Mouse (Mus musculus) retina, postnatal 7 days (tissue): ENCODE measurements around the gene Fam222a.

ENCODE experiments used
- DNase-seq: peaks from one replicate; pipeline ENCODE4 v3.0.0-alpha.2; 2012; ENCODE audit warnings: low read depth, low spot score

Gene Fam222a

DNA sequence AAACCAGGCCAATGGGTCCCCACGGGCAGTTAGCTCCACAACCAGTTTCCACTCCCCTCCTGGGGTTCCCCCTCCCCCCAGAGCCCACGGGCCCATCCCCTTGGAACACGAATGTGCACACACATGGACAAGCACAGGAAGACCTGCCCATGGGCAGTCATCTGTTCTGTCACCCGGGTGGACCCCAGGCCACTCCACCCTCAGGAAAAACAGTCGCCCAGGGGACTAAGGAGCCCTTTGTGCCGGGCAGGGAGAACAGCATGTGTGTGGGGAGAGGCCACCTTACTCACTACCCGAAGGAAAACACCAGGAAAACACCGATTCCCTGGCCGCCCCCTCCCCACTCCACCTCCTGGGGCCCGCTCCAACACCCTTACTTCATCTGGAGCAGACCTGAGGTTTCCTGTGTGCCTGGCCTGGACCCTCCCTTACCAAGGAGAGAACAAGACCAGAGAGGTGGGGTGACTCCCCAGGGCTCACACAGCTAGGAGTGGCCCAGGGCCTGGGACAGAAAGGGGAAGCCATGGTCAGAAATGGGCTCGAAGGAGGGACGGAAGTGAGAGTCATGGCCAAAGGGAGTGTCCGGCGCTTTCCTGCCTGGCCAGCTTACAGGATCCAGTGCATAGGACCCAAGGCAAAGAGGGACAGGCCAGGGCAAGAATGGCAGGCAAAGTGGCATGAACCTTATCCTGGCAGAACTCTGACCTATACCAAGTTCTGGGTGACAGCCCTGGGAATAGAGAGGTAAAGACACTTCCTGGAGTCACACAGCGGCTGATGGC is 86.0 kb downstream of the Fam222a start:
- DNase-seq, result no peak

DNA sequence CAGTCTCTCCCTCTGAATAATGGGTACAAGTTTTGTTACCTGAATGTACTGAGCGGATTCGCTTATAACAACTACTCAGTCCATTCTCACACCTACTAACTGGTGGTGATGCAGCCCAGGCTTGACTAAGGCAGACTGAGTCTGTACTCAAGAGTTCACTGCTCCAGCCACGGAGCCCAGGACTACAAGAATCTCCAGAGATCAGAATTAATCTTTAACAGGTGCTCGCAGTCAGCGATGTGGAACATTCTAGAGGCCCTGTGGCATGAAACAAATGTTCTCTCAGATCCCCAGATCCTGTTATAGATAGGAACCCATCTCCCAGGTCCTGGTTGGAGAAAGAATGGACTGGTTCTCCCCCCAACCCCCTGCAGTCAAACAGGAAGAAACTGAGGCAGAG is 87.9 kb downstream of the Fam222a start:
- no peak for DNase-seq

DNA sequence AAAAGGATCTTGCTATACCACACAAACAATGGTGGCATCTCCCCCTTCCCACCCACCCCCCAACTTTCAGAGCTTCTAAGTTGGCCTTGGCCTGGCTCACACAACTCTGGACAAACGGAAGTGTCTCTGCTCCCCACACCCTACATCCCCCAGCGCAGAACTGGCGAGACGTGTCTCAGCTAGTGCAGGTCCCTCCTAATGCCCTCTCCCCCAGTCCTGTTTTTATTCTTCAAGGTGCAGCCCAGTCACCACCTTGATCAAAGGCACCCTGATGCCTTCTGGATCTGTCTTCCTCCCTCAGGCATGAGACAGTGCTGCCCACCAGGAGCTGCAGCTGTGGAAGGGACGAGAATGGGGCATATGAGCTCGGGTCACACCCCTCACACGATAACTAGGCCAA is 88.5 kb downstream of the Fam222a start:
- DNase-seq, result no peak

DNA sequence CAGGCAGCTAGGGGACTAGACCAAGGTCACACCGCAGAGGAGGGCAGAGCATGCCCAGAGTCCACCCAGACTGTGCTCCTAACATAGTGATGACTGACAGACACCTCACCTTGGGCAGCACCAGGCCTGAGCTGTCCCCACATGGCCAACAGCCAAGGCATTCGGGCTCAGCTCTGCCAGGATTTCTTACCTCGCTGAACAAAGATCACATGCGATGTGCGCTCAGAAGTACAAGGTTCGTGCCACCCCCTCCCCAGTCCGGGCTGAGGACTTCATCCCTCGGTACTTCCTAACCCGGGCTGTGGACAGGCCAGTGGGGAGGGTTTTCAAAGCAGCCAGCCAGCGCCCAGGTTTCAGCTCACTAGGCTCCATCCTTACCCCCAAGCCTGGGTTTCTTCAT is 89.6 kb downstream of the Fam222a start:
- DNase-seq, result no peak

DNA sequence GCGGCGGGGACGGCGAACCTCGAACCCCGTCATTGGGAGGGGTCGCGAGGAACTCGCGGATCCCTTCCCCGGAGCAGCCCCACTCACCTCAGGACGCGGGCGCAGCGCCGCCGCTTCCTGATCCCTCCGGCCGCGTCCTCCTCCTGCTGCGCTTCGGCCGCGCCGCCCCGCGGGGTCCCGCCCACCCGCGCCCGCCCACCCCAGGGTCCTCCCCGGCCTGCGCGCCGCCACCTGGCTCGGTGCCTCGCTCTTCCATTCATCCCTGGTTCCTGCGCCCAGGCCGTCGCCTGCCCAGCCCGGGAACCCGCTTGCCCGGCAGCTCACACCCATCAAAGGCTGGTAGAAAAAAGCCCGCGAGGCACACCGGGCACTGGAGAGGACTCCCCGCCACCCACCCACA is 90.4 kb downstream of the Fam222a start, which contains the start of gene Trpv4:
TSS of gene Trpv4 (minus strand) at position 167 of the 400 bp plus-strand sequence.
- DNase-seq, result no peak

DNA sequence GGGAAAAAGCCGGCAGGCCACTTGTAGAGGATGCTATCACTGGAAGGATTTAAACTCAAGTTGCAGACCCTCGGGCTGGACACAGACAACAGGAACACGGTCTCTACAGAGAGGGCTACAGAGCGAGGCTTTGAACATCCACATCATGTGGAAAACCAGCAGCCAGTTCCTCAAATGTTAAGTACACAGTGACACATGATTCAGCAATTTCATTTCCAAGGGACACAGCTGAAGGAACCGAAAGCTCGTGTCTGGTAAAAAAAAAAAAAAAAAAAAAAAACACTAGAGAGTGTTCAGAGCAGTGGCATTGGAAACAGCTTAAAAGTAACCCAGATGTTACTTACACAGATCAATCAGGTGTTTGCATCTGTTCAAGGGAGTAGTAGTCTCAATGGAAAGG is 93.2 kb downstream of the Fam222a start:
- DNase-seq, result no peak
